Mouse (Mus musculus) myocyte (in vitro differentiated cells): ENCODE results near the gene Hspa1l. TPM values are rescaled to one million over a fixed set of nuclear protein-coding genes. Genes with fewer than 3 reads are reported as not detected.

Source experiments
- H3K27me3 ChIP-seq: one replicate; pipeline ENCODE4 v1.6.1; 2011; ENCODE audit not compliant: control insufficient read depth, insufficient read depth, insufficient read length
- H3K36me3 ChIP-seq: one replicate; pipeline ENCODE4 v1.6.1; 2011; ENCODE audit not compliant: control insufficient read depth, insufficient read depth
- H3K4me2 ChIP-seq: one replicate; pipeline ENCODE4 v1.6.1; 2011; ENCODE audit warnings: low read depth, control low read depth
- H3K4me3 ChIP-seq: one replicate; pipeline ENCODE4 v1.5.1; 2011; ENCODE audit warnings: mild to moderate bottlenecking, control low read depth, moderate library complexity
- H3K79me2 ChIP-seq: one replicate; pipeline ENCODE4 v1.6.1; 2011; ENCODE audit not compliant: control insufficient read depth, insufficient read depth
- H3ac ChIP-seq: one replicate; pipeline ENCODE4 v1.6.1; 2011; ENCODE audit not compliant: control insufficient read depth, insufficient read length
- CEBPB ChIP-seq: IDR thresholded peaks from 2 replicates; pipeline ENCODE4 v1.6.1; 2011; ENCODE audit warnings: mild to moderate bottlenecking, moderate library complexity; ENCODE audit not compliant: poor library complexity, insufficient read depth, severe bottlenecking
- E2F4 ChIP-seq: IDR thresholded peaks from one replicate; pipeline ENCODE4 v1.6.1; 2011; ENCODE audit warnings: mild to moderate bottlenecking, control low read depth, moderate library complexity; ENCODE audit not compliant: insufficient read depth
- MAX ChIP-seq: IDR thresholded peaks from one replicate; pipeline ENCODE4 v1.6.1; 2011; ENCODE audit warnings: low read depth, mild to moderate bottlenecking, control low read depth
- MYOD1 ChIP-seq, 3 experiments: IDR thresholded peaks; one replicate each; pipeline ENCODE4 v1.6.1; 2011; ENCODE audit warnings: control low read depth in 2 of 3, low read depth in 2 of 3, mild to moderate bottlenecking in 2 of 3, moderate library complexity in 1 of 3; ENCODE audit not compliant: insufficient read length in 2 of 3, control insufficient read depth in 1 of 3
- MYOG ChIP-seq, 3 experiments: IDR thresholded peaks; one replicate each; pipeline ENCODE4 v1.6.1; 2011; ENCODE audit warnings: control low read depth in 2 of 3, low read depth in 2 of 3, mild to moderate bottlenecking in 2 of 3; ENCODE audit not compliant: insufficient read length in 2 of 3, control insufficient read depth in 1 of 3, insufficient read depth in 1 of 3
- POLR2A ChIP-seq: IDR thresholded peaks from one replicate; pipeline ENCODE4 v1.6.1; 2011; ENCODE audit warnings: low read depth, mild to moderate bottlenecking, control low read depth, moderate library complexity; ENCODE audit not compliant: insufficient read length
- POLR2AphosphoS2 ChIP-seq: IDR thresholded peaks from one replicate; pipeline ENCODE4 v1.6.1; 2011; ENCODE audit warnings: low read depth, control low read depth; ENCODE audit not compliant: insufficient read length
- REST ChIP-seq: IDR thresholded peaks from one replicate; pipeline ENCODE4 v1.6.1; 2011; ENCODE audit warnings: mild to moderate bottlenecking, control low read depth, moderate library complexity; ENCODE audit not compliant: insufficient read depth, insufficient read length
- SRF ChIP-seq: IDR thresholded peaks from one replicate; pipeline ENCODE4 v1.6.1; 2011; ENCODE audit warnings: low read depth; ENCODE audit not compliant: control insufficient read depth, insufficient read length
- TCF12 ChIP-seq: IDR thresholded peaks from one replicate; pipeline ENCODE4 v1.6.1; 2011; ENCODE audit warnings: mild to moderate bottlenecking, control low read depth; ENCODE audit not compliant: poor library complexity, insufficient read depth, severe bottlenecking
- TCF3 ChIP-seq: IDR thresholded peaks from one replicate; pipeline ENCODE4 v1.6.1; 2011; ENCODE audit warnings: low read depth, control low read depth; ENCODE audit not compliant: insufficient read length
- USF1 ChIP-seq: IDR thresholded peaks from one replicate; pipeline ENCODE4 v1.6.1; 2011; ENCODE audit warnings: low read depth, mild to moderate bottlenecking, control low read depth, moderate library complexity
- polyA plus RNA-seq: library from polyadenylated mRNA; unstranded; fragments of >200 nt; fragmentation: generic; extraction: Trizol; gene quantifications from one replicate; pipeline ENCODE4 v1.2.1, GENCODE M21; 2012; ENCODE audit warnings: missing spikeins

The Hspa1l gene
- polyA plus RNA-seq, 1 experiment = 1.3 TPM

GRCm38 (mm10) chr17:35000717-35001451 is 28.4 kb downstream of the Hspa1l start, which contains the start of gene Vars:
TSS of gene Vars (plus strand) at chr17:35000987.
- H3K4me3 ChIP-seq = peak within 1 kb of the TSS; percentile 98
- peak within 1 kb of the TSS; percentile 98 for H3K4me2 ChIP-seq
- TF ChIP-seq POLR2A (peak; percentile 77), MYOD1 (IDR thresholded peaks at IDR 0.05; ENCODE audit: control insufficient read depth in 1 of 3, insufficient read length in 2 of 3, low read depth in 2 of 3) (peak in 1 of 3 experiments; percentile 8), TCF3 (no peak), CEBPB (no peak), MYOG (IDR thresholded peaks at IDR 0.05; ENCODE audit: control insufficient read depth in 1 of 3, insufficient read depth in 1 of 3, insufficient read length in 2 of 3, low read depth in 2 of 3) (peak in 2 of 3 experiments; percentile 4 to 21), USF1 (no peak), REST (no peak), POLR2AphosphoS2 (peak; percentile 78), SRF (no peak), E2F4 (peak; percentile 97), TCF12 (no peak), MAX (peak; percentile 84)
- peak within 1 kb of the TSS; percentile 92 for H3ac ChIP-seq
- peaks cover 21% of the 10 kb centered on the region for H3K36me3 ChIP-seq
- H3K79me2 ChIP-seq = peaks cover 72% of the 10 kb centered on the region
- H3K27me3 ChIP-seq = no peaks in the 10 kb centered on the region

DNA sequence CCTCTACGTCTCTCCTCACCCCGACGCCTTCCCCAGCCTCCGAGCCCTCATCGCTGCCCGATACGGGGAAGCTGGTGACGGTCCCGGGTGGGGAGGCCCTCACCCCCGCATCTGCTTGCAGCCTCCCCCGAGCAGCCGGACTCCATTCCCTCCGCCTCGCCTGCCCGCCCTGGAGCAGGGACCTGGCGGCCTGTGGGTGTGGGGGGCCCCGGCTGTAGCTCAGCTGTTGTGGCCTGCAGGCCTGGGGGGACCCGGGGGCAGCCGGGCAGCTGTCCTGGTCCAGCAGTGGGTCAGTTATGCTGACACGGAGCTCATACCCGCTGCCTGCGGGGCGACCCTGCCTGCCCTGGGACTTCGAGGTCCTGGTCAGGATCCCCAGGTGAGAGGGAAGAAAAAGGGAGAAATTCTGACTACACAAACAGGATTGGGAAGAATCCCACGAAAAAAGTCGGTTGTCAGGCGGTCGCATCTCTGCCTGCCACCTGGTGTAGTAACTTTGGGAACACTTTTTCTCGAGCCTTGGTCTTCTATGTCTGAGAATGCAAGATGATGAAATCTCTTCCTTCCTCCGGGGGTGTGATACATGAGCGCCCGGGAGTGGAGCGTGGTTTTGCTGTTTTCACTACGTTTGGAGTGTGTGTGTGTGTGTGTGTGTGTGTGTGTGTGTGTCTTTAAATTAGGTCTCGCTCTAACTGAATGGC is 29.1 kb downstream of the Hspa1l start:
- TF ChIP-seq MAX = no peak
- peak in 2 of 3 experiments; percentile 69 to 76 for TF ChIP-seq MYOD1 (IDR thresholded peaks at IDR 0.05; ENCODE audit: control insufficient read depth in 1 of 3, insufficient read length in 2 of 3, low read depth in 2 of 3)
- TF ChIP-seq POLR2AphosphoS2 = peak; percentile 8
- peak; percentile 69; the same call in 1 of the 2 replicates for TF ChIP-seq CEBPB
- peak; percentile 30 for TF ChIP-seq TCF3
- no peak for TF ChIP-seq SRF
- no peak for TF ChIP-seq TCF12
- TF ChIP-seq POLR2A = peak; percentile 15
- TF ChIP-seq MYOG (IDR thresholded peaks at IDR 0.05; ENCODE audit: control insufficient read depth in 1 of 3, insufficient read depth in 1 of 3, insufficient read length in 2 of 3, low read depth in 2 of 3) = peak in 2 of 3 experiments; percentile 83 to 85
- H3K4me3 ChIP-seq = peak overlapping the region; percentile 98
- peak overlapping the region; percentile 92 for H3ac ChIP-seq
- H3K36me3 ChIP-seq = peaks cover 28% of the 10 kb centered on the region
- peaks cover 73% of the 10 kb centered on the region for H3K79me2 ChIP-seq
- H3K4me2 ChIP-seq = peak overlapping the region; percentile 98
- H3K27me3 ChIP-seq = no peaks in the 10 kb centered on the region

- H3ac ChIP-seq = peak overlapping the region; percentile 92
Observed at GRCm38 (mm10) chr17:35002153-35002865, 29.8 kb downstream of the Hspa1l start.

DNA sequence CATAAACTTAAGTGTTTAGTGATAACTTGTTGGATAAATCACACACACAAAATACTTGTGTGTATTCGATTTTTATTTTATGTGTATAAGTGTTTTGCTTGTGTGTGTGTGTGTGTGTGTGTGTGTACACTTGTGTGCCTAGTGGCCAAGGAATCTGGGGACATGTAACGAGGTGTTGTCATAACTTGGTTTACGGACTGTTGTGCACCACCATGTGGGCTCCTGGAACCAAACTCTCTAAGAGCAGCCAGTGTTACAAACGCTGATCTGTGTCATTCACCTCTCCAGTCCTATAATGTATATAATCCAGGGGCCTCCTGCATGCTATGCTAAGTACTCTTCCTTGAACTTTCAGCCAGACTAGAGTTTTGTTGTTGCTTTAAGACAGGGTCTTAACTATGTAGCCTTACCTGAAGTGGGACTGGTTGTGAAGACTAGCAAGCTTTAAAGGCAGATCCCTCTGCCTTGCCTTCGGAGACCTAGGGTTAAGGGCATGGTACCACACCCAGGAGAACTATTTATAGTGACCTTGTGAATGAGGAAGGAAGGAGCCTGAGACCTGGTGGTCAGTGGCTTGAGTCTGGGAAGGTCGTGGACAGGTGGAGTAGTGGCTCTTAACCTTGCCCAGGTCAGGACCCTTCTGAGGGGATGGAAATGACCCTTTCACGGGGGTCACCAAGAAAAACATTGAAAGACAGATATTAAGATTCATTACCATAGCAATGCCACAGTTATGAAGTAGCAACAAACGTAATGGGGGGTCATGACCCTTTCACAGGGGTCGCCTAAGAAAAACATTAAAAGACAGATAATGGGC is 30.7 kb downstream of the Hspa1l start:
- H3ac ChIP-seq = peak overlapping the region; percentile 92
- no peak for TF ChIP-seq SRF
- peak; percentile 1 for TF ChIP-seq POLR2A
- no peaks in the 10 kb centered on the region for H3K27me3 ChIP-seq
- H3K36me3 ChIP-seq = peaks cover 34% of the 10 kb centered on the region
- peaks cover 69% of the 10 kb centered on the region for H3K79me2 ChIP-seq
- H3K4me2 ChIP-seq = peak overlapping the region; percentile 98
- H3K4me3 ChIP-seq = peak overlapping the region; percentile 98

More at GRCm38 (mm10) chr17:35002153-35002865, 29.8 kb downstream of the Hspa1l start:
- H3K36me3 ChIP-seq = peaks cover 35% of the 10 kb centered on the region
- H3K4me2 ChIP-seq = peak overlapping the region; percentile 98
- no peaks in the 10 kb centered on the region for H3K27me3 ChIP-seq
- peak overlapping the region; percentile 98 for H3K4me3 ChIP-seq
- TF ChIP-seq E2F4 (no peak), SRF (no peak), REST (no peak), CEBPB (no peak), POLR2A (peak; percentile 37)
- H3K79me2 ChIP-seq = peaks cover 73% of the 10 kb centered on the region
